Mouse (Mus musculus) olfactory bulb, adult 2 months (tissue): ENCODE data around the gene Spata45. TPM values are rescaled to one million over a fixed set of nuclear protein-coding genes. Genes with fewer than 3 reads are reported as not detected.

ENCODE experiments used
- H3K27ac ChIP-seq: fragments of 200-500 bp; 2 replicates; pipeline ENCODE4 v1.5.1; 2012; ENCODE audit warnings: low read depth, low read length; ENCODE audit not compliant: insufficient read depth
- H3K4me1 ChIP-seq: fragments of 200-500 bp; 2 replicates; pipeline ENCODE4 v1.6.1; 2012; ENCODE audit warnings: low read length; ENCODE audit not compliant: control insufficient read depth, insufficient read depth
- H3K4me3 ChIP-seq: fragments of 200-500 bp; 2 replicates; pipeline ENCODE4 v1.5.1; 2012; ENCODE audit warnings: mild to moderate bottlenecking, low read depth, low read length, moderate library complexity; ENCODE audit not compliant: insufficient read depth
- CTCF ChIP-seq: fragments of 200-500 bp; IDR thresholded peaks from 2 replicates; pipeline ENCODE4 v1.5.1; 2012; ENCODE audit warnings: low read depth, mild to moderate bottlenecking, low read length, moderate library complexity; ENCODE audit not compliant: insufficient read depth
- POLR2A ChIP-seq: fragments of 200-500 bp; IDR thresholded peaks from 2 replicates; pipeline ENCODE4 v1.6.1; 2012; ENCODE audit warnings: mild to moderate bottlenecking, low read depth, low read length, moderate library complexity; ENCODE audit not compliant: insufficient read depth
- WGBS: fragments of 180-500 bp; shearing (Covaris S2); methylation state at CpG from one replicate; pipeline ENCODE4 v1.1.7; 2018; 5-methylcytosine and 5-hydroxymethylcytosine counted together
- polyA plus RNA-seq: library from polyadenylated mRNA; stranded (reverse); fragments of >200 nt; gene quantifications from 2 replicates; pipeline ENCODE4 v1.2.4, GENCODE M21; 2012; ENCODE audit warnings: low replicate concordance; ENCODE audit not compliant: missing spikeins, insufficient read depth, insufficient read length

Gene Spata45
- polyA plus RNA-seq = not detected in 2 replicates

DNA sequence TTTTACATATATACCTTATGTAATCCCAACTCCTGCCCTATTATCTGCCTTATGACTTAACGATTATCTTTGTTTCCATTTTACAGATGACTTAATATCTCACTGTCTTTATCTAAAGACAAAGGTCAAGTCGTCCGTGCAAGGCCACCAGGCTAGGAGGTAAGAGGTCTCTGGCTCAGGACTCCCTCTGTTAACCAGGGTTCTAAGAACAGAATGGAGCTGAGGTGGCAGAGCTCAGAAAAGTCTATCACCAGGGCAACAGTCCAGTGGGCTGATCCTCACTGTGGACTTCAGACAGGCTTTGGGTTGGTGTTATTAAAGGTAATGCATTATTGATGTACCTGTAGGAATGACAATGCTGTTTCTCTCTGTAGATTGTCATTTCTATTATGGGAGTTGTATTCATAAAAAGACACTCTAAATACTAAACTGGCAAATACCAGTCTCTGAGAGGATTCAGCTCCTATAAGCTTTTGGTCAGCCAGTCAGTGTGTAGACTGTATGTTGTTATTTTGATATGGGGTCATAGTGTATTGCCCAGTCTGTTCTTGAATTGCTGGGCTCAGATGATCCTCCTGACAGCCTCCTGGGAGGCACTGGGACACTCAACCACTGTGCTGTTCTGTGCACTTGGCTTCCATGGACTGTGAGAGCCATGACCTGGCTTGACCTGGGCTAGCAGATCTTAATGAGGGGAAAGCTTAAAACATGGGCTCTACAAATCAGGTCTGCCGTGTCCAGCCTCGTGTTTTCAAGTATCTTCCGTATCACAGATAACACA lies at the start of gene Spata45:
TSS of gene Spata45 (plus strand) at position 86 of the 781 bp plus-strand sequence.
- TF ChIP-seq CTCF (no peak), POLR2A (no peak)
- H3K4me1 ChIP-seq = peaks cover 3% of the 10 kb centered on the region; the same call in 1 of the 2 replicates
- 76% methylated on average over 6 of the region's 6 CpGs for WGBS

DNA sequence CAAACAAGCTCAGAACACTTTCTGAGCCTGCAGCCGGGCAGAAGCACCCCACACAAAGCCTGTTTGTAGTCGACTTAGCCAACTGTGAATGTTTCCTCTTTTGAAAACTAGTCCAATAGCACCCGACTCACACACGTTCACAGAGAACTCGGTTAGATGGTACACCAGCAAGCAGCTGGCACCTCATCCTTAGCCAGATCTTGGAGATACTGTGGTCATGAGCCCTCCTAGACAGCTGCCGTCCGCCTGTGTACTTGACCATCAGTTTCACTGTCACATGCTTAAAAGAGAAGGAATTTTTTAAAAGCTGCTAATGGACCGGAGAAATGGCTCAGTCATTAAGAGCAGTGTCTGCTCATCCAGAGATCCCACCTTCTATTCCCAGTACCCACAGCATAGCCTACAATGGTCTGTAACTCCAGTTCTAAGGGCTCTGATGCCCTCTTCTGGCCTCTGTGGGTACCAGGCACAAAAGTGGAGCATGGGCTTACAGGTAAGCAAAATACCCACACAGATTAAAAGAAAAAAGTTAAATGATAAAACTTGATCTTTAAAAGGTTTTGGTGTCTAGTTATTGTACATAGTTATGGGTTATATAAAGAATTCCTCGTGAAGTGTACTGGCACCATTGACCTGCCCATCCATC lies 46.9 kb upstream of the Spata45 start:
- Histone ChIP-seq H3K4me1 (no peaks in the 10 kb centered on the region), H3K4me3 (no peak overlapping the region), H3K27ac (no peak overlapping the region)
- TF ChIP-seq CTCF = no peak
- no peak for TF ChIP-seq POLR2A
- WGBS = 73% methylated on average over 9 of the region's 9 CpGs

More for the DNA sequence above, at the start of gene Spata45:
- no peak within 1 kb of the TSS for H3K4me3 ChIP-seq
- H3K27ac ChIP-seq = no peak within 1 kb of the TSS

DNA sequence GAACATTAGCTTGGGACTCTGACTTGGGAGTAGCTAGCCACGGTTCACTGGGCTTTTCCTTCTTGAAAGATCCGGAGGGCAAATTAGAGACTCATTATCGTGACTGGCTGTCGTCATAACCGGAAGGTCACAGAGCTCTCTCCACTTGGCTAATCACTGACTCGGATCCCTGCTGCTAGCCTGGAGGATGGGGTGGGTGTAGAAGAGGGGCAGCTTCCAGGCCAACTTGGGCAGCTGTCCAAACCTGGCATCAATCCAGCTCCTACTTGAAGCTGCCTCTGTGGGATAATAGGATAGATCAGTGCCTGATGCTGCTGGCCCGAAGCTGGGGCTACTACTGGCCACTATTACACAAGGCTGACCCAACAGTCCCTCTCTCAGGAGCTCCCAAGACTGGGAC lies 40.9 kb upstream of the Spata45 start:
- H3K4me3 ChIP-seq = no peak overlapping the region
- 12% methylated on average over 7 of the region's 7 CpGs for WGBS
- H3K4me1 ChIP-seq = 0 out of 2 replicates have a peak, but pooled peaks cover 3% of the 10 kb centered on the region
- no peak overlapping the region for H3K27ac ChIP-seq
- TF ChIP-seq CTCF = no peak

DNA sequence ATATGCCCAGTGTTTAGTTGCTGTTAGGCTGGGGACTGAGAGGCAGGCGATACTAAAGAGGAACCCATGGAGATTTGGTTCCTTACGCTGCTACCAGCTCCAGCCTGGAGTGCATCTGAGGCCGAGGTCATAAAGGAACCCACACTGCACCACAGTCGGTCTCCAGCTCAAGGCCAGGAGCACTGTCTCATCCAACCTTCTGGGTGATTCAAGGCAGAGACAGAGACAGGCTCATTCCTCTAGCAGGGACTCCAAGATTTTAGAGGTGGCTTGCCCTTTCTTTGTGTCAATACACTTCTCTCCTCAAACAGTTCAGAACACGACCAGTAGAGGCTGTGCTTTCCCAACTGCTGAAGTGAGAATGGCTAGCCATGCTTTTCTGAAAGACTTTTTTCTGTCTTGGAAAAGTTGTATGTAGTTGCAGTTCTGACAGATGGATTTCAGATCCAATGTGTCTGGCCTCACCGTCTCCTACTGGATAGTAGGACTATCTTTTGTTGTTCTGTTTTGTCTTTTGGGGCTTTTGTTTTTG lies 40.0 kb upstream of the Spata45 start:
- Histone ChIP-seq H3K27ac (no peak overlapping the region), H3K4me3 (no peak overlapping the region), H3K4me1 (0 out of 2 replicates have a peak, but pooled peaks cover 3% of the 10 kb centered on the region)
- WGBS = 68% methylated on average over 6 of the region's 6 CpGs
- TF ChIP-seq CTCF (no peak), POLR2A (no peak)

DNA sequence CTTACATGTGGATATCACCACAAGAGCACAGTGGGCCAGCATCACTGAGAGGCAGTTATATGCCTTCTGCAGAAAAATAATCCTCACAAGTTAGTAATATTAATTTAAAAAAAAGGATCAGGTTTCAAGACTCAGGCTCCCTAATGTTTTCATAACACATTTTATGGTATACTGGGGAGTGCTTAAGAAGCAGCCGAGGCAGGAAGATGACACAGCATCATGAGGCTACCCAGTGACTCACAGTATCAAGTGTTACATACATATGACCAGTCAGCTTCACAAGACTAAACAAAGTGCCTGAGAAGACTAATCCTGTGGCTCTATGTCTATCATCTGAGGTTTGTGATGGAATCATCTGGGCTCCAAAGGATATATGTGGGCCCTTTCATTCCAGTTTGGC lies 38.4 kb upstream of the Spata45 start:
- TF ChIP-seq POLR2A = no peak
- TF ChIP-seq CTCF = no peak
- Histone ChIP-seq H3K4me1 (0 out of 2 replicates have a peak, but pooled peaks cover 3% of the 10 kb centered on the region), H3K4me3 (no peak overlapping the region), H3K27ac (no peak overlapping the region)
- 80% methylated on average over 1 of the region's 1 CpGs for WGBS

DNA sequence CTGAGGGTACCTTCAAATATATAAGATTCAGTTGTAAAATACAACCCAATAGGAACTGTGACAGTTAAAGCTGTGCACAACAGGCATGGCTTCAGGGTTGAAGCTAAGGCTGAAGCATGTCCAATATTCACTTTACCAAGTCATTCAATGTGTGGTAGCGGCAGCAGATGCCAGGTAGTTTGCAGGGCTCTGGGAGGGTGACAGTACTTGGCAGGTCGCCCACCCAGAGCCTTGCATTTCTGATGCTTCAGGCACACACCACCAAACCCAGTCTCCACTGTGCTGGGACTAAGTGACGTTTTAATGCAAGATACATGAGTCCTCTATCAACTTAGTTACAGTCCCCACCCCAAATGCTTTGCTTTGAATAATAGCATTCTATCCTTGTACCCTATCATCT lies 35.8 kb upstream of the Spata45 start:
- Histone ChIP-seq H3K4me3 (no peak overlapping the region), H3K27ac (no peak overlapping the region), H3K4me1 (0 out of 2 replicates have a peak, but pooled peaks cover under 1% of the 10 kb centered on the region)
- 75% methylated on average over 3 of the region's 3 CpGs for WGBS
- no peak for TF ChIP-seq CTCF
- no peak for TF ChIP-seq POLR2A

DNA sequence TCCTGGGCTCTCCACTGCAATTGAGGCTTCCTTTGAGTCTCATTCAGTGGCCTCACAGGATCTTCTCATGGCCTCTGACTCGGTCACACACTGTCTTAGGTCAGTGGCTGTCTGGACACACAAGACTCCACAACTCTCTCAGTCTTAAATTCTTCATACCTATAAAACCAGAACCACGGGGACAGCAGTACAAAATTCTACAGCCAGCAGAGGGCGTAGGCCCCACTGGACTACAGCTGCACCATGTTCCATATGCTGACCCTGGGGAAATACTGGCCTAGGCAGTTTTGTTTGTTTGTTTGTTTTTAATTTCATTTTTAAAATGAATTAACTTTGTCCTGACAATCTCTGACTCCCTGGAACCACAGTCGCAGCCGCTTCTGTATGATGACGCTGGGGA lies 34.2 kb upstream of the Spata45 start:
- no peaks in the 10 kb centered on the region for H3K4me1 ChIP-seq
- TF ChIP-seq CTCF (no peak), POLR2A (no peak)
- H3K27ac ChIP-seq = no peak overlapping the region
- 70% methylated on average over 6 of the region's 6 CpGs for WGBS
- H3K4me3 ChIP-seq = no peak overlapping the region

DNA sequence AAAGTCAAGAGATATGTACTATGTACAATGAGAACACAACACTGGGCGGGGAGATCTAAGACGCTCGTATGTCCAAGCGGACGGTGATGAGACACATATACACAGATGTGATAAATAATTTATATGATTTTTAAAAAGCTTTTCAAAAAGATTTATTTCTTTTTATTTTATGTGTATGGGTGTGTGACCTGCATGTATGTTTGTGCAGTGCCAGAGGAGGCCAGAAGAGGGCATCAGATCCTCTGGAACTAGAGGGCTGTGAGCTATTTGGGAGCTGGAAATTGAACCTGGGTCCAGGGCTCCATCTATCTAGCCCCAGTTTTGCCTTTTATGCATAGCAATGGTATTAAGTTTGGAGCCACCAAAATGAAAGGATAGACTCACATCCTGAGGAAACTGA lies 27.7 kb upstream of the Spata45 start:
- WGBS = 96% methylated on average over 5 of the region's 5 CpGs
- no peaks in the 10 kb centered on the region for H3K4me1 ChIP-seq
- no peak overlapping the region for H3K27ac ChIP-seq
- TF ChIP-seq CTCF (no peak), POLR2A (no peak)
- H3K4me3 ChIP-seq = no peak overlapping the region

DNA sequence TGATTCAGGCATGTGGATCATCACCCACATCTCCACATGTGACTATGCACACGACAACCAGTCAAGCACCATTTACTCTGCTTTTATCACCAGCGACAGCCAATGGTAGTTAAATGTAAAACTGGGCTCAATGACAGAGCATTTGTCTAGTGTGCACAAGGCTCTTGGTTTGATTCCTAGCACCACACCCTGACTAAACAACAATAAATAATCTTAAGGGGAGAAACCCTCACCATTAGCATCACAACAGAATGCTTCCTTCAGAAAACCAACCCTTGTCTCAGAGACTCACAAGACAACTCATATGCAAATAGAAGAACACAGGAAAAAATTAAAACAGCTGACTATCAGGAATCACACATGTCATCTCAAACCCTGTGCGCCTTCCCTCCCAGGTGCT lies 22.2 kb upstream of the Spata45 start:
- Histone ChIP-seq H3K27ac (no peak overlapping the region), H3K4me3 (no peak overlapping the region), H3K4me1 (no peaks in the 10 kb centered on the region)
- 92% methylated on average over 3 of the region's 3 CpGs for WGBS
- TF ChIP-seq CTCF = no peak
